Mouse (Mus musculus): ENCODE measurements around the gene Cst3.

Gene Cst3

GRCm38 (mm10) chr2:148875335-148875811, at the start of gene Cst3:
Gene Cst3, minus strand, starts transcription at chr2:148875692.
- peak; percentile 88 for DNase-seq (ENCODE audit: extremely low read depth, insufficient read length, low spot score)

GRCm38 (mm10) chr2:148902286-148902685, 26.8 kb upstream of the Cst3 start:
- peak; percentile 38 for DNase-seq (ENCODE audit: extremely low read depth, insufficient read length, low spot score)

- no peak for DNase-seq (ENCODE audit: extremely low read depth, insufficient read length, low spot score)
Measured at GRCm38 (mm10) chr2:148900305-148900704, 24.8 kb upstream of the Cst3 start.

GRCm38 (mm10) chr2:148896219-148896618, 20.7 kb upstream of the Cst3 start:
- no peak for DNase-seq (ENCODE audit: extremely low read depth, insufficient read length, low spot score)

GRCm38 (mm10) chr2:148893107-148893506, 17.6 kb upstream of the Cst3 start:
- DNase-seq (ENCODE audit: extremely low read depth, insufficient read length, low spot score) = no peak

- DNase-seq (ENCODE audit: extremely low read depth, insufficient read length, low spot score) = no peak
Measured at GRCm38 (mm10) chr2:148890021-148890851, 14.7 kb upstream of the Cst3 start.

- DNase-seq (ENCODE audit: extremely low read depth, insufficient read length, low spot score) = no peak
Measured at GRCm38 (mm10) chr2:148889331-148890010, 14.0 kb upstream of the Cst3 start.

GRCm38 (mm10) chr2:148888872-148889271, 13.4 kb upstream of the Cst3 start:
- DNase-seq (ENCODE audit: extremely low read depth, insufficient read length, low spot score) = no peak

- DNase-seq (ENCODE audit: extremely low read depth, insufficient read length, low spot score) = no peak
Measured at GRCm38 (mm10) chr2:148884738-148885137, 9.2 kb upstream of the Cst3 start.

GRCm38 (mm10) chr2:148879199-148879598, 3.7 kb upstream of the Cst3 start:
- DNase-seq (ENCODE audit: extremely low read depth, insufficient read length, low spot score) = no peak

- DNase-seq (ENCODE audit: extremely low read depth, insufficient read length, low spot score) = no peak
Measured at GRCm38 (mm10) chr2:148878641-148879130, 3.2 kb upstream of the Cst3 start.

- peak; percentile 32 for DNase-seq (ENCODE audit: extremely low read depth, insufficient read length, low spot score)
Measured at GRCm38 (mm10) chr2:148877016-148877770, 1.7 kb upstream of the Cst3 start.

- DNase-seq (ENCODE audit: extremely low read depth, insufficient read length, low spot score) = no peak
Measured at GRCm38 (mm10) chr2:148874617-148875334, 716 bp downstream of the Cst3 start.

GRCm38 (mm10) chr2:148874224-148874616, 1.3 kb downstream of the Cst3 start:
- no peak for DNase-seq (ENCODE audit: extremely low read depth, insufficient read length, low spot score)

- DNase-seq (ENCODE audit: extremely low read depth, insufficient read length, low spot score) = peak; percentile 54
Measured at GRCm38 (mm10) chr2:148872860-148873259, 2.6 kb downstream of the Cst3 start.

- no peak for DNase-seq (ENCODE audit: extremely low read depth, insufficient read length, low spot score)
Measured at GRCm38 (mm10) chr2:148870526-148870925, 5.0 kb downstream of the Cst3 start.

- no peak for DNase-seq (ENCODE audit: extremely low read depth, insufficient read length, low spot score)
Measured at GRCm38 (mm10) chr2:148868959-148869358, 6.5 kb downstream of the Cst3 start.

- no peak for DNase-seq (ENCODE audit: extremely low read depth, insufficient read length, low spot score)
Measured at GRCm38 (mm10) chr2:148864966-148865365, 10.5 kb downstream of the Cst3 start, which contains the start of gene 9230104L09Rik. Gene 9230104L09Rik, minus strand, starts transcription at chr2:148865038.

GRCm38 (mm10) chr2:148861693-148862092, 13.8 kb downstream of the Cst3 start:
- DNase-seq (ENCODE audit: extremely low read depth, insufficient read length, low spot score) = no peak

- DNase-seq (ENCODE audit: extremely low read depth, insufficient read length, low spot score) = peak; percentile 49
Measured at GRCm38 (mm10) chr2:148860993-148861392, 14.5 kb downstream of the Cst3 start.

All from 3134 (cell line).